Mouse (Mus musculus): ENCODE data around the gene 4932414N04Rik. TPM values are rescaled to one million over a fixed set of nuclear protein-coding genes. Genes with fewer than 3 reads are reported as not detected.

4932414N04Rik gene
- polyA plus RNA-seq, 1 experiment from 2014 or later = not detected

GRCm38 (mm10) chr2:68793472-68793871 is 137.2 kb downstream of the 4932414N04Rik start:
- H3K36me3 ChIP-seq (ENCODE audit: inconsistent target) = no peaks in the 10 kb centered on the region
- no peak overlapping the region for H3K4me3 ChIP-seq (ENCODE audit: inconsistent target)
- peak overlapping the region; percentile 65 for H3K27ac ChIP-seq
- no peaks in the 10 kb centered on the region for H3K79me2 ChIP-seq (ENCODE audit: inconsistent target)
- WGBS (ENCODE audit: missing documents) = 23% methylated on average over 1 of the region's 1 CpGs

- H3K4me3 ChIP-seq (ENCODE audit: inconsistent target) = no peak overlapping the region
- H3K36me3 ChIP-seq (ENCODE audit: inconsistent target) = no peaks in the 10 kb centered on the region
- 94% methylated on average over 5 of the region's 5 CpGs for WGBS (ENCODE audit: missing documents)
- peak overlapping the region; percentile 65 for H3K27ac ChIP-seq
- no peaks in the 10 kb centered on the region for H3K79me2 ChIP-seq (ENCODE audit: inconsistent target)
Observed at GRCm38 (mm10) chr2:68794181-68794580, 137.9 kb downstream of the 4932414N04Rik start.

DNA sequence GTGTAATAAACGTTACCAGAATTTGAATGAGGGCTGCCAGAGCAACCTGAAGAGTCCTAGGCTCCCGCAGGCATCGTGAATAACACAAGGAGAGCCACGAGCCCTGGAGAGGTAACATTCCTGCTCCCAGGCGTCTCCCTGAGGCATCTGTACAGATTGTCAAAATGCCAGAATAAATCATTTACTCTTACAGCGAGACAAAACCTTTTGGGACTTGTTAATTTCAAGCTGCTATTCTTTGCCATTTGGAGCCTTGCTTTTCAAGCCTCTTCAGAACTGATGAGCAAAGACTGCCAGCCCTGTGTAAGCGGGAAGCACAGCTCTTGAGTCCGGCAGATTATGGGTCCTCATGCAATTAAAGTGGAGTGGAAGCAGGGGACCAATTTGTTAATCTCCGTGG is 138.3 kb downstream of the 4932414N04Rik start:
- WGBS (ENCODE audit: missing documents) = 93% methylated on average over 9 of the region's 9 CpGs
- H3K36me3 ChIP-seq (ENCODE audit: inconsistent target) = no peaks in the 10 kb centered on the region
- no peak overlapping the region for H3K27ac ChIP-seq
- H3K79me2 ChIP-seq (ENCODE audit: inconsistent target) = no peaks in the 10 kb centered on the region
- no peak overlapping the region for H3K4me3 ChIP-seq (ENCODE audit: inconsistent target)

- Histone ChIP-seq H3K4me3 (ENCODE audit: inconsistent target) (no peak overlapping the region), H3K36me3 (ENCODE audit: inconsistent target) (no peaks in the 10 kb centered on the region), H3K79me2 (ENCODE audit: inconsistent target) (no peaks in the 10 kb centered on the region), H3K27ac (peak overlapping the region; percentile 45)
- 30% methylated on average over 10 of the region's 10 CpGs for WGBS (ENCODE audit: missing documents)
Observed at GRCm38 (mm10) chr2:68796011-68796775, 139.9 kb downstream of the 4932414N04Rik start.

DNA sequence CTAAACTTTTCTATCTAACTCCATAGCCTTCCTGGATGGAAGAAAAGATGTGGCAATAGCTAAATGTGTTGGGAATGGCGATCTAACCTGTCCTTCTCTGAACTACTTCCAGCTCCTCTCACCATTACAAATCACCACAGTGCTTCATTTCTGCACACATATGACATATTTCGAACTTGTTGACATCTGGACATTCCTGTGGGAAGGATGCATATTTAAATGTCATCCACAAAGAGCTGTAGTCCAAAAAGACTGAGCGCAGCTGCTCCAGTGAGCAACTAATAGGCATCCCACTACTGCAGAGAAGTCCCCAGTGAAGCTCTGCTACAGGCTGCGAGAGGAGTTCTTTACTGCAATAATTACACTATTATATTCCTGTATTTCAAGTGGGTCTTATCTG is 140.8 kb downstream of the 4932414N04Rik start:
- WGBS (ENCODE audit: missing documents) = 90% methylated on average over 4 of the region's 4 CpGs

More for the DNA sequence above, 140.8 kb downstream of the 4932414N04Rik start:
- Histone ChIP-seq H3K79me2 (ENCODE audit: inconsistent target) (no peaks in the 10 kb centered on the region), H3K4me3 (ENCODE audit: inconsistent target) (no peak overlapping the region), H3K27ac (0 out of 2 replicates have a peak overlapping the region, but pooled peaks have one; percentile 45), H3K36me3 (ENCODE audit: inconsistent target) (no peaks in the 10 kb centered on the region)

Other genes starting within 250 kb of the 4932414N04Rik start
- gene Stk39, start 184.2 kb upstream of the 4932414N04Rik start, polyA plus RNA-seq (2018) = 0.26 to 0.36 TPM (median 0.34 TPM) in 3 replicates
- not detected in 3 replicates for gene 4933409G03Rik, start 74.1 kb upstream of the 4932414N04Rik start, polyA plus RNA-seq (2018)
- gene Cers6, start 205.0 kb downstream of the 4932414N04Rik start, polyA plus RNA-seq (2018) = 26.1 to 30.0 TPM (median 26.4 TPM) in 3 replicates

Data from macrophage (primary cell).